Mouse (Mus musculus) CH12.LX (cell line): Measurements from ENCODE around the gene Syne1.

Experiments
- CTCF ChIP-seq, 2 experiments: IDR thresholded peaks in 1 of 2; conservative IDR thresholded peaks in 1 of 2; 2 replicates each; pipeline ENCODE4 v1.5.1; 2011 to 2012; ENCODE audit warnings: low read depth in 2 of 2, low read length in 2 of 2, improper control_type of control experiment in 1 of 2, inconsistent platforms in 1 of 2, mild to moderate bottlenecking in 1 of 2, moderate library complexity in 1 of 2
- E2F4 ChIP-seq: IDR thresholded peaks from 2 replicates; pipeline ENCODE4 v1.6.1; 2011; ENCODE audit warnings: low read depth, low read length, improper control_type of control experiment; ENCODE audit not compliant: insufficient replicate concordance
- ELF1 ChIP-seq: IDR thresholded peaks from 2 replicates; pipeline ENCODE4 v1.6.1; 2014; ENCODE audit warnings: low read depth, mild to moderate bottlenecking, inconsistent platforms, low read length, improper control_type of control experiment
- EP300 ChIP-seq: IDR thresholded peaks from 2 replicates; pipeline ENCODE4 v1.6.1; 2011; ENCODE audit warnings: low read length, improper control_type of control experiment
- MAFK ChIP-seq: IDR thresholded peaks from 2 replicates; pipeline ENCODE4 v1.6.1; 2011; ENCODE audit warnings: low read length, improper control_type of control experiment; ENCODE audit not compliant: insufficient replicate concordance
- POLR2A ChIP-seq: IDR thresholded peaks from 2 replicates; pipeline ENCODE4 v1.6.1; 2011; ENCODE audit warnings: low read depth, mild to moderate bottlenecking, improper control_type of control experiment, low read length
- POLR2AphosphoS2 ChIP-seq: IDR thresholded peaks from 2 replicates; pipeline ENCODE4 v1.6.1; 2011; ENCODE audit warnings: low read depth, low read length, improper control_type of control experiment
- TCF12 ChIP-seq: IDR thresholded peaks from 2 replicates; pipeline ENCODE4 v1.6.1; 2014; ENCODE audit warnings: low read depth, mild to moderate bottlenecking, inconsistent platforms, low read length, improper control_type of control experiment
- USF1 ChIP-seq: IDR thresholded peaks from 2 replicates; pipeline ENCODE4 v1.6.1; 2014; ENCODE audit warnings: low read depth, mild to moderate bottlenecking, inconsistent platforms, low read length, improper control_type of control experiment
- ZC3H11A ChIP-seq: IDR thresholded peaks from 2 replicates; pipeline ENCODE4 v1.6.1; 2012; ENCODE audit warnings: low read depth, mild to moderate bottlenecking, inconsistent platforms, low read length, improper control_type of control experiment
- ZKSCAN1 ChIP-seq: IDR thresholded peaks from 2 replicates; pipeline ENCODE4 v1.6.1; 2012; ENCODE audit warnings: low read depth, inconsistent platforms, low read length, improper control_type of control experiment, borderline replicate concordance

- TF ChIP-seq CTCF (conservative IDR thresholded peaks at IDR 0.05 in 1 of 2, IDR thresholded peaks at IDR 0.05 in 1 of 2; ENCODE audit: low read depth in 2 of 2, low read length in 2 of 2) (no peak), POLR2AphosphoS2 (no peak), MAFK (no peak), EP300 (no peak), ELF1 (no peak), TCF12 (no peak), E2F4 (no peak), ZKSCAN1 (no peak), USF1 (no peak), POLR2A (no peak), ZC3H11A (no peak)
These were observed 316.4 kb downstream of the Syne1 start for GRCm38 (mm10) chr10:5234721-5235501.
